Mouse (Mus musculus) lung, embryonic 14.5 days (tissue): ENCODE results near the gene Olfr96. TPM values are rescaled to one million over a fixed set of nuclear protein-coding genes. Genes with fewer than 3 reads are reported as not detected.

Experiments used
- ATAC-seq: fragments of 200-750 bp; cut with Nextera tagmentation; 2 replicates; pipeline ENCODE4 v1.8.0; 2017; ENCODE audit warnings: mild to moderate bottlenecking, moderate TSS enrichment, moderate library complexity; ENCODE audit not compliant: insufficient read depth
- DNase-seq: peaks from one replicate; pipeline ENCODE4 v3.0.0-alpha.2; 2015
- H3K27ac ChIP-seq: fragments of 300-500 bp; sonication (generic); 2 replicates; pipeline ENCODE4 v1.5.1; 2014; ENCODE audit warnings: low read depth, mild to moderate bottlenecking, moderate library complexity
- H3K27me3 ChIP-seq: fragments of 300-500 bp; sonication (generic); 2 replicates; pipeline ENCODE4 v1.6.1; 2014; ENCODE audit warnings: low read length, control low read depth; ENCODE audit not compliant: insufficient read depth
- H3K36me3 ChIP-seq: fragments of 300-500 bp; sonication (generic); 2 replicates; pipeline ENCODE4 v1.6.1; 2014; ENCODE audit warnings: control low read depth; ENCODE audit not compliant: insufficient read depth
- H3K4me1 ChIP-seq: fragments of 300-500 bp; sonication (generic); 2 replicates; pipeline ENCODE4 v1.6.1; 2014; ENCODE audit warnings: antibody characterized with exemption, control low read depth; ENCODE audit not compliant: insufficient read depth
- H3K4me2 ChIP-seq: fragments of 300-500 bp; sonication (generic); 2 replicates; pipeline ENCODE4 v1.6.1; 2014; ENCODE audit warnings: mild to moderate bottlenecking
- H3K4me3 ChIP-seq: fragments of 300-500 bp; sonication (generic); 2 replicates; pipeline ENCODE4 v1.5.1; 2014; ENCODE audit warnings: low read depth, low read length
- H3K9ac ChIP-seq: fragments of 300-500 bp; sonication (generic); 2 replicates; pipeline ENCODE4 v1.6.1; 2014
- H3K9me3 ChIP-seq: fragments of 300-500 bp; sonication (generic); 2 replicates; pipeline ENCODE4 v1.6.1; 2016; ENCODE audit warnings: low read depth, low read length, control low read depth
- CTCF ChIP-seq: IDR thresholded peaks from 2 replicates; pipeline ENCODE4 v1.5.1; 2016; ENCODE audit warnings: antibody characterized with exemption, low read depth
- WGBS: fragments of 180-500 bp; shearing (Covaris S2); extraction: QIAGEN DNeasy Blood & Tissue Kit; methylation state at CpG from one replicate; pipeline ENCODE4 v1.1.7; 2014; 5-methylcytosine and 5-hydroxymethylcytosine counted together
- polyA plus RNA-seq: library from polyadenylated mRNA; unstranded; fragments of >200 nt; fragmentation: Nextera tagmentation; extraction: Ambion mirVana; gene quantifications from 2 replicates; pipeline ENCODE4 v1.2.1, GENCODE M21; 2014

The Olfr96 gene
- not detected in 2 replicates for polyA plus RNA-seq

DNA sequence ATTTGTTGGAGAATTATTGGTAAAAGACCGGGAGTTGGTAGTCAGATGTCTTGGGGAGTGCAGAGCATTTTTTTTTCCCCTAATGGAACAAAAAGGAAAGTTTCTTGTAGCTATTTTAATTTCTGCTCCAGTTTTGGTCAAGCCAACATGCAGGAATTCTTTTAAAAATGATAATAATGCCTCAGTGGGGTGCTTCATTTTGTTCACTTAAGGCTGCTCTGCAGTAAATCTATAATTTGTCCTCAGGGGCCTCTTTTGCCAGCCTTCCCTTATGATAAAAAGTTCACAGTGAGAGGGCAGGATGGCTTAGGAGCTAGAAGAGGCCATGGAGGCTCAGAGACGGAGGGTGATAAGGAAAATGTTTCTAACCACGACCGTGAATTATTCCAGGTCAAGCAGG is at the start of gene Olfr96:
Olfr96 (plus strand) TSS at position 301 of the 400 bp plus-strand sequence.
- TF ChIP-seq CTCF, result no peak
- Histone ChIP-seq H3K27me3 (no peaks in the 10 kb centered on the region), H3K36me3 (no peaks in the 10 kb centered on the region), H3K9ac (no peak within 1 kb of the TSS), H3K9me3 (no peaks in the 10 kb centered on the region), H3K4me3 (no peak within 1 kb of the TSS), H3K4me2 (no peak within 1 kb of the TSS), H3K4me1 (no peaks in the 10 kb centered on the region), H3K27ac (no peak within 1 kb of the TSS)
- ATAC-seq, result no peak
- DNase-seq, result no peak
- whole genome bisulfite sequencing, result 66% methylated on average over 4 of the region's 4 CpGs

DNA sequence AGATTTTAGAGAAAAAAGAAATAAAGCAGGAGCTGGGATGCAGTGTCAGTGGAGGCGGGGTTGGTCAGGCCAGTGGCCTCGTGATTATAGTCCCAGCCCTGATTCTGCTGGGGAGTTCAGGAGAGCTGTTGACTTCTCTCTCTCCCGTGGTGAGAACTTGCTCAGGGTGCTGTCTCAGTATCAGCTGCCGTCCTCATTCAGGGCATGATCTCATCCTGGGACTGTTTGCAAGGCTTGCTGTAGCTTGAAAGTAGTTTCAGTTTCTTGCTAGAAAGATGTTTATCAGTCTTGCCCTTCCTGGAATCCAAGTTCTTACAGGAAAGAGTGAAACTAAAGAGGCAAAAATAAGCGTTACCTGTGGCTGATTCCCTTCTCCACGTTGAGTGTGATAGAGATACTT is 34.5 kb upstream of the Olfr96 start:
- no peak overlapping the region for H3K27ac ChIP-seq
- H3K36me3 ChIP-seq, result no peaks in the 10 kb centered on the region
- H3K4me2 ChIP-seq, result no peak overlapping the region
- no peaks in the 10 kb centered on the region for H3K4me1 ChIP-seq
- no peaks in the 10 kb centered on the region for H3K27me3 ChIP-seq
- H3K4me3 ChIP-seq, result no peak overlapping the region
- H3K9me3 ChIP-seq, result no peaks in the 10 kb centered on the region
- TF ChIP-seq CTCF, result no peak
- DNase-seq (no peak), ATAC-seq (no peak)
- no peak overlapping the region for H3K9ac ChIP-seq
- 35% methylated on average over 6 of the region's 6 CpGs for WGBS

DNA sequence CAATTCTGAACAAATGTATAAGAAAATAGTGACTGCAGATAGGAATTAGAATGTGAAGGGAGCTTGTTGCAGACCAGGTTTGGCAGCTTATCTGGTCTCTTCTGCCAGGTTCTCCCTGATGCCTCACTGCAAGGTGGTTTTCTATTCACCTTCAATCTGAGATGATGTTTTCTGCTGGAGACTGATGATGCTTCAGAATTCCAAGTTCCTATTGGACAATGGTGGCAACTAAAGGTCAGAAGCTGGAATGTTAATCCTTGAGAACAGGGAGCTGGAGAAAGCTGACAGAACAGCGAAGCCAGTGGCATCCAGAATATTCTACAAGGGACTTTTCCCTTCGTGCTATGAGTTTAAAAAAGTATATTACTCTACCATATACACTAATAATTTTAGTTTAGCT is 29.2 kb upstream of the Olfr96 start:
- H3K4me1 ChIP-seq, result no peaks in the 10 kb centered on the region
- no peaks in the 10 kb centered on the region for H3K36me3 ChIP-seq
- no peak overlapping the region for H3K9ac ChIP-seq
- no peak overlapping the region for H3K4me2 ChIP-seq
- no peak overlapping the region for H3K4me3 ChIP-seq
- 30% methylated on average over 2 of the region's 2 CpGs for WGBS
- peaks cover 4% of the 10 kb centered on the region; the same call in 1 of the 2 replicates for H3K27me3 ChIP-seq
- no peak for TF ChIP-seq CTCF
- H3K9me3 ChIP-seq, result no peaks in the 10 kb centered on the region
- DNase-seq, result peak; percentile 45
- no peak overlapping the region for H3K27ac ChIP-seq
- no peak for ATAC-seq

DNA sequence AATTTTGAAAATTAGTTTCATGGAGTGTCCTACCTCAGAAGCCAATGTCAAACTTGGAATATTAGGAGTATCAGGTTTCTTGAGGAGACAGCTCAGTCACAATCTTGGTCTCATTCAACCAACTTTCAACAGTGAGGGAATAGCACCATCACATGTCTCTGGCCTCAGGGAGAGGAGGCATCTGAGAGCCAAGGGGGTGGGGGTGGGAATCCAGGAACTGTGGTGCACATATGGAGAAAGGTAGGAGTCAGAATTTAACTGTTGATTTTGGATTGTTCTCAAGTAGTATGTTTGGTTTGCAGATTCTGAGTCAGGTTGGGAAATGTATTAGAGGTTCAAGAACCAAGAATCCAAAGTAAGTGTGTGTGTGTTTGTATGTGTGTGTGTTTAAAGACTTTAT is 26.9 kb upstream of the Olfr96 start:
- DNase-seq, result no peak
- no peak for TF ChIP-seq CTCF
- H3K9ac ChIP-seq, result no peak overlapping the region
- no peak overlapping the region for H3K27ac ChIP-seq
- H3K36me3 ChIP-seq, result no peaks in the 10 kb centered on the region
- H3K9me3 ChIP-seq, result no peaks in the 10 kb centered on the region
- ATAC-seq, result no peak
- peaks cover 25% of the 10 kb centered on the region for H3K27me3 ChIP-seq
- no peaks in the 10 kb centered on the region for H3K4me1 ChIP-seq
- H3K4me2 ChIP-seq, result no peak overlapping the region
- no peak overlapping the region for H3K4me3 ChIP-seq

DNA sequence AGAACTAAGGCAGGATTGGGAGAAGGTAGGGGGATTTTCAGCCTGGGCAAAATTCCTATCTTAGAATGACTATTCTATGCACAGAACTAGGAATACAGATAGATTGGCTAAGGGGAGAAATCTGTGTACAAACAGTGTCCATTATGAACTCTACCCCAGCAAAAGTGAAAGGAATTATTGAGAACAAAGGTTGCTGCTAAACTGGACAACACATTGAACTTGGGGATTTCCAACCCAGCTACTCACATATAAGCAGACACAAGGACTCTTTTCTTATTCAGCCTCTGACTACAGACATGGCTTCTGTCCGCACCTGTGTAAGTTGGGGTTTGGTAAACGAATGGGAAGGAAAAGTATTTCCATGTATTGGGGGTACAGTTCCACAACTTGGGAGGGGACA is 26.3 kb upstream of the Olfr96 start, which contains the start of gene Ubd:
Ubd (plus strand) TSS at position 237 of the 400 bp plus-strand sequence.
- 84% methylated on average over 2 of the region's 2 CpGs for WGBS
- no peaks in the 10 kb centered on the region for H3K36me3 ChIP-seq
- H3K27ac ChIP-seq, result no peak within 1 kb of the TSS
- no peak within 1 kb of the TSS for H3K4me2 ChIP-seq
- H3K9me3 ChIP-seq, result no peaks in the 10 kb centered on the region
- H3K4me3 ChIP-seq, result no peak within 1 kb of the TSS
- ATAC-seq (no peak), DNase-seq (no peak)
- H3K27me3 ChIP-seq, result peaks cover 28% of the 10 kb centered on the region
- TF ChIP-seq CTCF, result no peak
- no peaks in the 10 kb centered on the region for H3K4me1 ChIP-seq
- H3K9ac ChIP-seq, result no peak within 1 kb of the TSS

DNA sequence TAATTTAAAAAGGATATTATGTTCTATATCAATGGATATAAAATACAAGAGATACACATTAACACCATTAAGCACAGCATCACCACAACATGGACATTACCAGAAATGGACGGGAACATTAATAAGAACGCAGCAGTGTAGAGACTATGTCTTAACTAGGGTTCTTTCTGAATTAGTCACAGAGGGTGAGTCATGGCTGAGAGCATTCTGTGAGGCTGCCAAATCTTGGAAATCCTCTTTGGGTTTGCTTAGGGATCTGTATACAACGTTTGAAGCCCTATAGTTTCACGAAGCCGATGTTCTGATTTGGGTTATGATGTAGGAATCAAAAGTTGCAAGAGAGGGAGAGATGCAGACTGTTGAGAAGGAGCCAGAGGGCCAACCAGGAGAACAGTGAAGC is 25.2 kb upstream of the Olfr96 start:
- ATAC-seq (no peak), DNase-seq (no peak)
- no peak overlapping the region for H3K27ac ChIP-seq
- WGBS, result 84% methylated on average over 5 of the region's 5 CpGs
- no peaks in the 10 kb centered on the region for H3K9me3 ChIP-seq
- no peak overlapping the region for H3K9ac ChIP-seq
- no peak overlapping the region for H3K4me3 ChIP-seq
- no peaks in the 10 kb centered on the region for H3K36me3 ChIP-seq
- H3K4me1 ChIP-seq, result no peaks in the 10 kb centered on the region
- TF ChIP-seq CTCF, result no peak
- H3K4me2 ChIP-seq, result no peak overlapping the region
- peaks cover 28% of the 10 kb centered on the region for H3K27me3 ChIP-seq

DNA sequence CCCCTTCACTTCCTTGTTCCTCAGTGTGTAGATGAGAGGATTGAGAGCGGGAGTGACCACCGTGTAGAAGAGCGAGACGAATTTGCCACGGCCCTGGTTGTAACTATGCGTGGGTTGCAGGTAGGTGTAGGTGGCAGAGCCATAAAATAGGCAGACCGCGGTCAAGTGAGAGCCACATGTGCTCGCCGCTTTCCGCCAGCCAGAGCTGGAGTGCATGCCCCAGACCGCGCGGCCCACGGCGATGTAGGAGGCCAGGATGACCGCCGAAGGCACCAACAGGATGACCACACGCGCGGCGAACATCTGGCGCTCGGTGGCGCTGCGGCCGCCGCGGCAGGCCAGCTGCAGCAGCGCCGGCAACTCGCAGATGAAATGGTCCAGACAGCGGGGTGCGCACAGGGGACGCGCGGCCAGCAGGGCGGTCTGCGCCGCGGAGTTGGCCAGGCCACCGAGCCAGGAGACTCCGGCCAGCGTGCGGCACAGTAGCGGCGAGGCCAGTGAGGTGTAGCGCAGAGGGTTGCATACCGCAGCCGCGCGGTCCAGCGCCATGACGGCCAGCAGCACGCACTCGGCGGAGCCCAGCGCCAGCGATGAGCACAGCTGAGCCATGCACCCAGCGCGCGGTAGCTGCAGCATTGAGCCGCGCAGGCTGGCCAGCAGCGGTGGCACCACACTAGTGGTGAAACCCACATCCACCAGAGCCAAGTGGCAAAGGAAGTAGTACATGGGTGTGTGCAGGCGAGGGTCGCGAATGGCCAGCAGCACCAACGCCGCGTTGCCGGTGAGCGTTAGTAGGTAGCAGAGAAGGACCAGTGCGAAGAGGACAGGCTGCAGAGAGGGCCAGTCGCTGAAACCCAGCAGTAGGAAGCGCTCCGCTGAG is 22.9 kb upstream of the Olfr96 start:
- peak overlapping the region; percentile 44 for H3K4me3 ChIP-seq
- H3K9ac ChIP-seq, result peak overlapping the region; percentile 29
- H3K9me3 ChIP-seq, result no peaks in the 10 kb centered on the region
- peak; percentile 69 for DNase-seq
- under 1% methylated on average over 77 of the region's 77 CpGs for WGBS
- no peaks in the 10 kb centered on the region for H3K36me3 ChIP-seq
- H3K27ac ChIP-seq, result no peak overlapping the region
- no peak for TF ChIP-seq CTCF
- peaks cover 33% of the 10 kb centered on the region for H3K27me3 ChIP-seq
- peak; percentile 91 for ATAC-seq
- peak overlapping the region; percentile 87 for H3K4me2 ChIP-seq
- no peaks in the 10 kb centered on the region for H3K4me1 ChIP-seq
